Mouse (Mus musculus): ENCODE results near the gene Rem1.
A peak's percentile ranks its signal among the peaks of the same experiment; 100 is the strongest.
"Not testable (repeated sequence)": the region's sequence is repeated elsewhere in the genome, so short reads cannot be mapped to it uniquely, and the experiment has no call there.

Rem1 gene

GRCm38 (mm10) chr2:152629239-152629638, 2.5 kb downstream of the Rem1 start:
- no peak for DNase-seq (ENCODE audit: low read depth, low spot score)

GRCm38 (mm10) chr2:152629904-152630303, 3.2 kb downstream of the Rem1 start:
- no peak for DNase-seq (ENCODE audit: low read depth, low spot score)

DNA sequence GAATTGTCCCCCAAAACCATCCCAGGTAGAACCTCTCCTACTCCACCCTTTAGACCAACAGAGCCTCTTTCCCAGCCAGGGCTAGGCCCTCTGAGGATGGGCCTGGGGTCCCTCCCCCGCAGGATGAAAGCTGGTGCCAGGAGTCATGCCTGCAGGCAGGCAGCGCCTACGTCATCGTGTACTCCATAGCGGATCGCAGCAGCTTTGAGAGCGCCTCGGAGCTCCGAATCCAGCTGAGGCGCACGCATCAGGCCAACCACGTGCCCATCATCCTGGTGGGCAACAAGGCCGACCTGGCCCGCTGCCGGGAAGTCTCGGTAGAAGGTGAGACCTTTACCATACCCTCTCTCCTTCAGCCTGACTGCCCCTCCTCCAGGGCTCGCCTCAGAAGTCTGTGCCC, 6.6 kb downstream of the Rem1 start:
- DNase-seq (ENCODE audit: low read depth, low spot score), result no peak

DNA sequence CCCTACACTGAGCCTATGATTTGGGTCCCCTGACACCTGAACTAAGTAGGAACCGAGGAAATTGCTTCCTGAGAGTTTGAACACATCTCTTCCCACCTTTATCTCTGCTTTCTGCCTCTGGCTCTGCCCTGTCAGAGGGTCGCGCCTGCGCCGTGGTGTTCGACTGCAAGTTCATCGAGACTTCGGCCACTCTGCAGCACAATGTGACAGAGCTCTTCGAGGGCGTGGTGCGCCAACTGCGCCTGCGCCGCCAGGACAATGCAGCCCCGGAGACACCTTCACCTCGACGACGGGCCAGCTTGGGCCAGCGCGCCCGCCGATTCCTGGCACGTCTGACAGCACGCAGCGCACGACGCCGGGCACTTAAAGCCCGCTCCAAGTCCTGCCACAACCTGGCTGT, 7.6 kb downstream of the Rem1 start:
- no peak for DNase-seq (ENCODE audit: low read depth, low spot score)

GRCm38 (mm10) chr2:152636246-152637005, 9.7 kb downstream of the Rem1 start:
- no peak for DNase-seq (ENCODE audit: low read depth, low spot score)

DNA sequence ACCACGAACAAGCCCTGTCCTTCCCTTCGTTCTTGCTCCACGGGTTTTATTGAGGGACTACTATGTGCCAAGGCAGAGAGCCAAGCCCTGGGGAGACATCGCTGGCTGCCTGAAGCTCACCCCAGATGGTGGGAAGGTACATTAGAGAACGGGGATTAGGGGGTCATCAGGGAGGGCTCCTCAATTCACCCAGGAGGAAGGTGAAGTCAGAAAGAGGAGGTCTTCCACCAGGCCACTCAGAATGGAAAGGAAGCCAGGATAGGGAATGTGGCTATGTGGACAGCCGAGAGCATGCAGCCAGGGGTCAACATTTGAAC, 10.2 kb downstream of the Rem1 start:
- no peak for DNase-seq (ENCODE audit: low read depth, low spot score)

DNA sequence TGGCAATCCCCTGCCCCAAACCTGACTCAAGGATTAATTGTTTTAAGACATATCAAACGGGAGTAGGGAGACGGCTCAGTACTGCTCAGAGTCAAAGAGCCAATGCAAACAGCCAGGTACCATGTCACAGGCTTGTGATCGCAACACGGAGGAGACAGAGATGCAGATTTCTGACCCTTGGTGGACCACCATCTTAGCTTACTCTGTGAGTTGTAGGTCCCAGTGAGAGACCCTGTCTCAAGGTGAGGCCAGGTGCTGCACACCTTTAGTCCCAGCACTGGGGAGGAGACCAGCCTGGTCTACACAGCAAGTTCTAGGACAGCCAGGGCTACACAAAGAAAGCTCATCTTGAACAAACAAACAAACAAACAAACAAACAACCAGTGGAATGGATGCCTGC, 10.6 kb downstream of the Rem1 start:
- no peak for DNase-seq (ENCODE audit: low read depth, low spot score)

DNA sequence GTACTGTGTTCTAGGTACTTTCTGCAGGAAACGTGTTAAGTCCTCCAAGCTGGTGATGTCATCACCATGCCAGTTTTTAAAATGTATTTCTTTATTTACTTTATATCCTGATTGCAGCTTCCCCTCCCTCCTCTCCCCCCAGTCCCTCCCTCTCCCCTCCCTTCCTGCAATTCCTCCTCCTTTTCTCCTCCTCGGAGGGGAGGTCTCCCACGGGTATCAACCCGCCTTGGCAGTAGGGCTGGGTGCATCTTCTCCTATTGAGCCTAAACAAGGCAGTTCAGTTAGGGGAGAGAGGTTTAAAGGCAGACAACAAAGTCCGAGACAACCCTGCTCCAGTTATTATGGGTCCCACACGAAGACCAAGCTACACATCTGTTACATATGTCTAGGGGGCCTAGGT, 12.1 kb downstream of the Rem1 start:
- no peak for DNase-seq (ENCODE audit: low read depth, low spot score)

- DNase-seq (ENCODE audit: low read depth, low spot score), result no peak
Observed at GRCm38 (mm10) chr2:152639406-152640113, 12.8 kb downstream of the Rem1 start.

DNA sequence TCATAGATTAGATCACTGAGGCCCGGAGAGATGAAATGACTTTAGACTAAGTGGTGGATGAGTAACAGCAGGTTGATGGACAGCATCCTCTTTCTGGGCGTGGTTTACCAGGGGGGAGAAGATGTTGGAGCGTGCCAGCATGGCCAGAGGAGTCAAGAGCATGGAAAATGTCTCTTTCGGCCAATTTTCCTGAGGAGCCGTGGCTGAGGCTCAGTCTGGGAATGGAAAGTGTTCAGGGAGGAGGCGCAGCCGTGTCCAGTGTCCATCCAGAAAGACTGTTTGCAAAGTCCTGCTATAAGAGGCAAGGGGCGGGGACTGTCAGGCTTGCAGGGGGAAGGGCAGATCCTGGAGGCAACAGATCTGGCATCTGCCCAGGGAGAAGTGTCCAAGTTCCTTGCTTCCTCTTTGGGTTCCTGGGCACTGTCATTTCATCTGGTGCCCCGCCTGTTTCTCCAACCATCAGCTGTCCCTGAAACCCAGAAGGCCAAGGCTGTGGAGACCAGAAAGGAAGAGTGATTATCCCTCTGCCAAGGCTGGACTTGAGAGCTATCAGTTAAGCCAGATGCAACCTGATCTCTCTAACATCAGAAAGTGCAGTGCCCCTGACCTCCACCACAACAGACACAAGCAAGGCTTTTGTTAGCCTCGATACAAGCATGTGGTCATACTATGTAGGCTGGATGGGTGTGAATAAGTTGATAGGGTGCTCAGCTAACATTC, 26.3 kb downstream of the Rem1 start:
- DNase-seq (ENCODE audit: low read depth, low spot score), result no peak

DNA sequence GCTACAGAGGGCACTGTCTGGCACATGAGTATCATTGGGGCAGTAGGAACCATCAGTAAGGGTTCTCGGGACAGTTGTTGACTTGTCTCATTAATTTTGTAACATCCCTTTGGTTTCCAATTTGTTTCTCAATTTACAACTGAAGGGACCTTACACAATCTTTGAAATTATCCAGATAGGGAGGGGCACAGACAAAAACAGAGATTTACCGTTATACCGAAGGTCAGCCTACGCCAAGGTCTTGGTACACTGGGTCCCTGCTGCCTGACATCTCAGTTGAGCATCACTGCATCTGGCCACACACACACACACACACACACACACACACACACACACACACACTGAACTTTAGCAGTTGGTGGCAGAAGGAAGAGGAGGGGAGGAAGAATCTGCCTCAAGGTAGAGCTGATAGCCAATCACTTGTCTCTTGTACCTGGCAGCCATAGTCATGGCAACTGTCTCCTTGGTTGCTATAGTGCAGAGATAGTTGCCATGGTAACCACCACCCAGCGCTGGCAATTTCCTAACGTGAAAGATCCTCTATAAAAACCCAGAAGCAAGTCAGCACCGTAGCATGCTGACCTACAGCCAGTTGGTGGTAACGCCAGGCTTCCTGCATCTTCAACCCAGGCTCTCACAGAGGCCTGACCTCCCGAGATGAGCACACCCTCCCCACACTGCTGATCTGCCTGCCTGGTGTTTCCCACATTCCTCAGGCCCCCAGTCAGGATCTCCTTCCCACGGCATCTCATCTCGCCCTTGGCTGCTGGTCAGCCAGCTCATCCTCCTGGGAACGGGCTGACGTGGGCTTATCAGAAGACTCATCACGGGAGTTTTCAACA, 27.3 kb downstream of the Rem1 start:
- DNase-seq (ENCODE audit: low read depth, low spot score), result no peak

DNA sequence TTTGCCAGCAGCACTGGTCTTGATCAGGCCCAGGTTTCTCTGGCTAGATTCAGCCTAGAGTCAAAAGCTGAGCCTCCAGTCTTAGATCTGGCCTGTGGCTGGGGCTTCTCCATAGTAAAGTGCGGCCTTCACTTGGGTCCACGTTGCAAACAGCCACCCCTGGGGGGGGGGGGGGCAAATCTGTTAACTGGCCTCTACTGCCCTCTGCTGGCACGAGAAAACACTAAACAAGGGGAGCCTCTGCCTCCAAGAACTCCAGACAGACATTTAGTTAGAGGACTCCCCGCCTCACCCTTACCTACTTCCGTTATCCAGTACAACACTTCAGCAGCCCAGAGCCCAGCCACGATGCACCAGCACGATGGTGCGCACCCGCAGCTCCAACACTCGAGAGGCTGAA, 30.6 kb downstream of the Rem1 start:
- DNase-seq (ENCODE audit: low read depth, low spot score), result no peak

GRCm38 (mm10) chr2:152661163-152661562, 34.4 kb downstream of the Rem1 start:
- DNase-seq (ENCODE audit: low read depth, low spot score), result no peak

GRCm38 (mm10) chr2:152666191-152666590, 39.4 kb downstream of the Rem1 start:
- DNase-seq (ENCODE audit: low read depth, low spot score), result not testable (repeated sequence)

GRCm38 (mm10) chr2:152669256-152669638, 42.5 kb downstream of the Rem1 start, which contains the start of gene H13:
Gene H13 (plus strand): TSS chr2:152669461.
- DNase-seq (ENCODE audit: low read depth, low spot score), result peak; percentile 98

- DNase-seq (ENCODE audit: low read depth, low spot score), result peak; percentile 64
Observed at GRCm38 (mm10) chr2:152669639-152670484, 43.1 kb downstream of the Rem1 start.

DNA sequence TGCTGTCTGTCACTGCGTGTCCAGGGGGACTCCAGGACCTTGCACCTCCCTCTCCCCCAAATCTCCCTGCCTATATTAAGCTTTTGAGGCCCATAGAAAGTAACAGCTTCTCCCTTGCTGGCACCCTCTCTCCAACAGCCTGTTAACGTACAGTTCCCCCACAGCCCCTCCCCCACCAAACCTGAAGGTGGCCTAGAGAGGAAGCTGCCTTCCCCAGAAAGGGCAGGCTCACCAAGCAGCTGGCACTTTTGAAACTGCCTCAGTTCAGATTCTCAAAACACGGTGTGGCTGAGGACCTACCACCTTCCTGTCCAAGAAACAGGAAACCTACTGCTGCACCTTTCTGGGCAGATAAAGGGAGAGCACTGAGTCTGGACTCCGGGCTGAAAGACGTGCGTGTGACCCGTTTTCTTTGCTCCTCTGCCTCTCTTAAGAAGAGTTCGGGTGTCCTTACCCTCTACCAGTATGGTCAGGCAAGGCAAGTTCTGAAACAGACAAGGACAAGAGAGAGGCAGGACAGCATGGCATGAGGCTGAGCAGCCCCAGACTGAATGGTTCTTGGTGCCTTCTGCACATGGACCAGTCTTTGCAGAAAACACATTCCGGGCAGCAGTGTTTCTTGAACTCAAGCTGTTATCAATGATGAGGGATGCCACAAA, 44.4 kb downstream of the Rem1 start:
- no peak for DNase-seq (ENCODE audit: low read depth, low spot score)

DNA sequence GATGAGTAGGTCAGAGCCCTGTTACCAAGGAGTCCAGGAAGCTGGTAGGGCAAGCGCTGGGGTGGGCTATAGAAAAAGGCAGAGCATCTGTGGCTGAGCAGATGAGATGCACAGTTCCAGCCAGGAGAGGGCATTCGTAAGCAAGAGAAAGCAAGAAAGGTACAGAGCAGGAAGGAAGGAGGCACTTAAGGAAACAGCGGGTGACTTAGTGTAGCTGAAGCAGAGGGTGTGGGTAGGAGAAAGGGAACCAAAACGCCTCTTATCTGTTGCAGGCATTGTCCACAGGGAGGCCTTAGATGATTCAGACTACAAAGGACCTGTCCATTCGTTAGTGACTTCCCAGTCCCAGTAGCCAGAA, 44.9 kb downstream of the Rem1 start:
- DNase-seq (ENCODE audit: low read depth, low spot score), result peak; percentile 31

DNA sequence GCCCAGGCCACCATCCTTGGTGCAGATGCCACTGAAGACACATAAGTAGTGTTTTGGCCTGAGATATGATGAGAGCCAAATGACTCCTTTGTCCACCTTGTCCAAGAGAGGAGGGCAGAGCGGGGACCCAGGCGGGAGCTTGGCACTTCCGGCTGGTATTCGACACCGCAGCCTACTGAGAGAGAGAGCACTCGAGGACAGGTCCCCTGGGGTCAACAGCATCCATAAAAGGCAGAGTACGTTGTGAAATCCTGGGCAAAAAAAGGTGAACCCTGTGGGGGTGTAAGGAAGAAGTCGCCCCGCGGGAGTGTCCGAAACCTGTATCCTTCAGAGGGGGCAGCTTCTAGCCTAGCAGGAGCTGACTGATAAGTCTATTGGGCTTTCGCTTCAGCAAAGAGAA, 45.4 kb downstream of the Rem1 start:
- no peak for DNase-seq (ENCODE audit: low read depth, low spot score)

DNA sequence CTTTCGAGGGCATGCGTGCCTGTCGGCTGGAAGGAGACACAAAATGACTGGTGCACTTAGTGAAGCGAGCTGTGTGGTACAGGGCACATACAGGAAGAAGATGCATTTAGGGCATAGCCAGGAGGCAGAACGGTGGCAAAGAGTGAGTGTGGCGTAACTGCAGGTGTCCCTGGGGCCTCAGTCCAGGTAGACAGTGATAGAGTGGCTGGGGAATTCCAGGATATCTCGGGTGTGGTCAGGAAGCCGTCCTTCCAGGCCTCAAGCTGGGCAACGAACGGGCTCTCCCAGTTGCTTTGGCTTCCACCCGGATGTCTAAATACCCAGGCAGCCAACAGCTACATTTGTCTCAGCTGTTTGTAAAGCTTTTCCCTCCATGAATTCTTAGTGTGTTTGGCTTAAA, 47.4 kb downstream of the Rem1 start:
- no peak for DNase-seq (ENCODE audit: low read depth, low spot score)
